8 mouse cellular contexts compared by ENCODE assay signal in genomic region chr6:35379890-35380289, GRCm38 (mm10). TPM values are rescaled to one million over a fixed set of nuclear protein-coding genes. Genes with fewer than 3 reads are reported as not detected.
DNase-seq lines count a peak whose midpoint lies in the region; ATAC-seq lines count a peak whose summit lies in the region.

No protein-coding gene starts in this region.

- peak overlapping the region; percentile 27 for H3K4me3 ChIP-seq in midbrain, embryonic 10.5 days
- no peak overlapping the region for H3K4me3 ChIP-seq in midbrain, embryonic 16.5 days (ENCODE audit: low read depth, low read length)
- no peak overlapping the region for H3K4me3 ChIP-seq in intestine, embryonic 15.5 days (replicated peaks)

- H3K4me1 ChIP-seq in midbrain, embryonic 10.5 days, result peaks cover 9% of the 10 kb centered on the region
- H3K4me1 ChIP-seq in midbrain, embryonic 16.5 days (ENCODE audit: control insufficient read depth, insufficient read depth, low read length), result peaks cover 3% of the 10 kb centered on the region; the same call in 1 of the 2 replicates
- H3K4me1 ChIP-seq in intestine, embryonic 15.5 days (replicated peaks), result peaks cover 2% of the 10 kb centered on the region; the same call in 1 of the 2 replicates

- H3K36me3 ChIP-seq in midbrain, embryonic 10.5 days, result no peaks in the 10 kb centered on the region
- H3K36me3 ChIP-seq in midbrain, embryonic 16.5 days (ENCODE audit: control insufficient read depth, insufficient read depth, low read length), result no peaks in the 10 kb centered on the region
- no peaks in the 10 kb centered on the region for H3K36me3 ChIP-seq in intestine, embryonic 15.5 days

- peak; percentile 74 for DNase-seq in midbrain, embryonic 10.5 days (ENCODE audit: low spot score)
- peak; percentile 63 for DNase-seq in embryo, embryonic 11.5 days (ENCODE audit: low read depth, low spot score)
- DNase-seq in gastrocnemius, postnatal 36 days, result peak; percentile 67 to 75
- peak; percentile 73 to 87 for DNase-seq in left cerebral cortex, postnatal 14 days (ENCODE audit: low spot score in 2 of 2)
- DNase-seq in mesoderm, embryonic 11.5 days (ENCODE audit: low read depth, low spot score), result peak; percentile 83
- peak; percentile 57 for DNase-seq in spleen, adult 12 weeks (ENCODE audit: low spot score)

- H3K9me3 ChIP-seq in midbrain, embryonic 10.5 days (replicated peaks), result no peaks in the 10 kb centered on the region
- no peaks in the 10 kb centered on the region for H3K9me3 ChIP-seq in midbrain, embryonic 16.5 days (replicated peaks; ENCODE audit: control insufficient read depth, low read length, poor library complexity, severe bottlenecking)
- H3K9me3 ChIP-seq in intestine, embryonic 15.5 days, result no peaks in the 10 kb centered on the region

- H3K27ac ChIP-seq in midbrain, embryonic 10.5 days (replicated peaks), result 0 out of 2 replicates have a peak overlapping the region, but pooled peaks have one; percentile 17
- no peak overlapping the region for H3K27ac ChIP-seq in midbrain, embryonic 16.5 days (ENCODE audit: low read length)
- H3K27ac ChIP-seq in intestine, embryonic 15.5 days, result no peak overlapping the region

- no peak; the same call in 1 of the 2 replicates for ATAC-seq in midbrain, embryonic 16.5 days
- peak; percentile 77 for ATAC-seq in intestine, embryonic 15.5 days

- WGBS in midbrain, embryonic 10.5 days, result 9% methylated on average over 8 of the region's 8 CpGs
- 12% methylated on average over 8 of the region's 8 CpGs for WGBS in midbrain, embryonic 16.5 days
- WGBS in intestine, embryonic 15.5 days, result 18% methylated on average over 8 of the region's 8 CpGs

- intact Hi-C loops in gastrocnemius, postnatal 36 days (cut with DNase I), result loop anchor here (10.0 kb wide), 2 partner anchors 125 to 185 kb away; no protein-coding TSS in a partner anchor
- intact Hi-C loops in left cerebral cortex, postnatal 14 days (cut with DNase I), result loop anchor here (10.0 kb wide), 4 partner anchors 125 to 1665 kb away; partner anchors contain the start of gene Chrm2

- no peak overlapping the region for H3K9ac ChIP-seq in midbrain, embryonic 16.5 days (ENCODE audit: low read depth, low read length)
- no peak overlapping the region for H3K9ac ChIP-seq in intestine, embryonic 15.5 days

- peaks cover 7% of the 10 kb centered on the region; the same call in 1 of the 2 replicates for H3K27me3 ChIP-seq in midbrain, embryonic 10.5 days (ENCODE audit: low read depth, poor library complexity, severe bottlenecking)
- H3K27me3 ChIP-seq in midbrain, embryonic 16.5 days (ENCODE audit: control insufficient read depth, insufficient read depth, low read depth, low read length), result no peaks in the 10 kb centered on the region
- no peaks in the 10 kb centered on the region for H3K27me3 ChIP-seq in intestine, embryonic 15.5 days (replicated peaks)

- H3K4me2 ChIP-seq in midbrain, embryonic 16.5 days (ENCODE audit: low read length), result no peak overlapping the region; the same call in 1 of the 2 replicates
- H3K4me2 ChIP-seq in intestine, embryonic 15.5 days (replicated peaks), result peak overlapping the region; percentile 41

RNA-seq across cellular contexts. Expression of gene Fam180a, which starts 53.9 kb away (rescaled TPM):
- not detected in 2 replicates for polyA plus RNA-seq in midbrain, embryonic 10.5 days (2016; fragmentation: Nextera tagmentation; extraction: Ambion mirVana)
- polyA plus RNA-seq in midbrain, embryonic 16.5 days (2015; fragmentation: Nextera tagmentation; extraction: Ambion mirVana), result 1.5 and 1.7 TPM in 2 replicates
- total RNA-seq in gastrocnemius, postnatal 36 days (2021), result under 1 TPM; 0.67 to 0.79 TPM
- 1.3 and 2.3 TPM in 2 replicates for polyA plus RNA-seq in intestine, embryonic 15.5 days (2015; fragmentation: Nextera tagmentation; extraction: Ambion mirVana)
- total RNA-seq in left cerebral cortex, postnatal 14 days (2021), result 1 to 10 TPM; 5.5 to 7.4 TPM
